Mouse (Mus musculus) kidney, adult 8-10 months (tissue): ENCODE measurements around the gene Ung.
A peak's percentile ranks its signal among the peaks of the same experiment; 100 is the strongest.

Experiments
- DNase-seq, 2 experiments: peaks; one replicate each; pipeline ENCODE4 v3.0.0; 2022

The Ung gene

DNA sequence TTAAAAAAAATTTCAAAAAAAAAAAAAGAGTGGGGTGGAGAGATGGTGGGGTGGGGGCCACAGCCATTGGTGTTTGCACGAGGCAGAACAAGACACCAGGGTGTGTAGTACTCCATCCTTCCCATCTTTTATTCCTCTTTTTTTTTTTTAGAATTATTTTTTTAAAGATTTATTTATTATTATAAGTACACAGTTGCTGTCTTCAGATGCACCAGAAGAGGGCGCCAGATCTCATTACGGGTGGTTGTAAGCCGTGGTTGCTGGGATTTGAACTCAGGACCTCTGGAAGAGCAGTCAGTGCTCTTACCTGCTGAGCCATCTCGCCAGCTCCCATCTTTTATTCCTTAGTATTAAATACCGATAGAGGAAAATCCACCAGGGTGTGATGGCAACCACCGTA is 43.3 kb downstream of the Ung start:
- no peak for DNase-seq

DNA sequence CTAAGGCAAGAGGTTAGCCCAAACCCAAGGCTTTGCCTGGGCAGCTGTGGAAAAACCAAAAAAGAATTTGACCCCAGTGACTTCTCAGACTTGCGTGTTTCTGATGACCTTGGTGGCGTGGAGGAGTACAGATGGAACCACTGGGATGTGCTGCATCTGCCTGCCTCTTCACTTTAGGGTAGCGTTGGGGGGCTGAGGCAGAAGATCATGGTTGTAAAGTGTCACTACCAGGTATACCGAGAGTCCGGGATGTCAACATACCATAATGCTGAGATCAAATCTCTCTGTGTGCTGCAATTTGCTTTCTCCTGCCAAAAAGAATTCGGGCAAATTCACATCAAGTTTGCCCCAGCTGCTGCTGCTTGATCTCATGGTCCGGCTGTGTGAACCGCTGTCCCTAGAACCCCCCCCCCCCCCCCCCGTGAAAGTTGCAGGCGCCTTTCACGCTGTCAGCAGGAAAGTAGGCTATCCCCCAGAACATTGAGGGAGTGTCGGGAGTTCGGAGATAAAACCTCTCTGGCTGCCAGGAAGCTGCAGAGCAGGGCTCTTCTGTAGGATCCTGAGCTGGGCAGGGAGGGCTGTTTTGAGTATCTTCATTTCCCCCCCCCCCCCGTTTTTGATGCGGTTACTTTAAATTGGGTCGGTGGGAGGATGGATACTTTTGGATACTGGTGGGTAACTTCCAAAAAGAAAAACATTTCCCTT is 43.8 kb downstream of the Ung start:
- DNase-seq = no peak

DNA sequence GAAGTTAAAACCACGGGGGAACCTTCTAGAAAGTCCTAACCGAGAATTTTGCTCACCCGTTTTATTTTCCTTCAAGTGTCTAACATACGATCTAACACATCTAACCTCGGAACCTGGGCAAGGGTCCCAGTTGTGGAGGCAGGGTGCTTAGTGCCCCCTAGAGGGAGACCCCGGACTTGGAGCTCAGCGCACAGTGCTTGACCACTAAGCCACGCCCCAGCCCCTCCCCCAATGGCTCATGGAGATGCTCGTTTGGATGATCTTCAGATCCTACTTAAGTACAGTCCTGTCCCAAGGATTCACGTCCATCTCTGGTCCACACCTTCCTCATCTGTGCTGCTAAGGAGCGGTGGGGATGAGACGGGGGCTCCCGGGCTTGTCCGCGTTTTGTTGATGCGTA is 44.5 kb downstream of the Ung start:
- peak; percentile 33 to 40 for DNase-seq

DNA sequence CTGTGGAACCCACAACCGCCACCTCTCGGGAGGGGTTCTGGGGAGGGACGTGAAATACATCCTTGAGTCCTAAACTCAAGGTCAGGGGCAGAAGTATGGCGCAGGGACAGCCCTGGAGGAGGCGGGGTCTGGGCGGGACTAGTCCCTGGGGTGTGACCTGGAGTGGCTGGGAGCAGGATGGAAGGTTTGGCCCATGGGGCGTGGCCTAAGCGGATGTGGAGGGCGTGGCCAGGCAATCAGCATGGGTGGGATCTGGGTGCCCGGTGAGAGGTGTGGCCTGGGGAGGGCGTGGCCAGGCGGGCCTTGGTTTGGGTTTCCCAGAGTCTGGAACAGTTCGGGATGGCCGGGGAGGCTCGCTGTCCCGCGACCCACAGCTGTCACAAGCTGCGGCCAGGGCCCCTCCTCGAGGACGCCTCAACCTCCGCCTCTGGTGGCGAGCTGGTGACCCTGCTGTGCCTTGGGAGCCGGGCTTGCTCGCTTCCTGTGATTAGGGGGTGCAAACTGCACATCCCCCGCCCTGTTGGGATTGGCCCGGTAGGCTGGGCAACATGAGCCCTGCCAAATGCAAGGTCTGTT is 45.5 kb downstream of the Ung start:
- peak; percentile 96 to 97 for DNase-seq

DNA sequence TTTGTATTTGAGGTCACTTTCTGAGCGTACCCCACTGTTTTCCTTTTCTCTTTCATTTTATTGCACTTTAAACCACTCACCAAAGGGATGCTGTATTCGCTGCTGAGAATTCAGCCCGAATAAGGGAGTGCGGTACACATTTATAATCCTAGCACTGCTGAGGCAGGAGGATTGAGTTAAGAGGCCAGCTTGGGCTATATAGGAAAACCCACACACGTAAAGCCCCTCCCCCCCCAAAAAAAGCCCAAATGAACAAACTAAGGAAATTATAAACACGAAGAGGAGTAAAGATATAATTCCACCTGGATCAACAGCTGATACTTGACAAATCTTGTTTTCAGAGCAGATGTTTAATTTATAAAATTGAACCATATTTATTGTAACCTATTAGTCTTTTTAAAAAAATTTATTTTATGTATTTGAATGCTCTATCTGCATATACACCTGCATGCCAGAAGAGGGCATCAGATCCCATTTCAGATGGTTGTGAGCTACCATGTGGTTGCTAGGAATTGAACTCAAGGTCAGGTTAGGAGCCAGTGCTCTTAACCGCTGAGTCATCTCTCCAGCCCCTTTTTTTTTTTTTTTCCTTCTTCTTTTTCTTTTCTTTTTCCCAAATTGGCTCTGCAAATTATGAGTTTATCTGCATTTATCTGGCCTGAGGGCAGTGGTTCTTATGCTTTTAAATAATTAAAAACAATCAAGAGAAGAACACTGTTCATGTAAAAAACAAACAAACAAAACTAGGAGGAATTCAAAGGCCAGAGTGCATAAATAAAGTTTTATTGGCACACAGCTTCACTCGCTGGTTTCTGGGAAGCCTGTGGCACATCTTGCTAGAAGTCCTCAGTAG is 46.6 kb downstream of the Ung start:
- DNase-seq = no peak

DNA sequence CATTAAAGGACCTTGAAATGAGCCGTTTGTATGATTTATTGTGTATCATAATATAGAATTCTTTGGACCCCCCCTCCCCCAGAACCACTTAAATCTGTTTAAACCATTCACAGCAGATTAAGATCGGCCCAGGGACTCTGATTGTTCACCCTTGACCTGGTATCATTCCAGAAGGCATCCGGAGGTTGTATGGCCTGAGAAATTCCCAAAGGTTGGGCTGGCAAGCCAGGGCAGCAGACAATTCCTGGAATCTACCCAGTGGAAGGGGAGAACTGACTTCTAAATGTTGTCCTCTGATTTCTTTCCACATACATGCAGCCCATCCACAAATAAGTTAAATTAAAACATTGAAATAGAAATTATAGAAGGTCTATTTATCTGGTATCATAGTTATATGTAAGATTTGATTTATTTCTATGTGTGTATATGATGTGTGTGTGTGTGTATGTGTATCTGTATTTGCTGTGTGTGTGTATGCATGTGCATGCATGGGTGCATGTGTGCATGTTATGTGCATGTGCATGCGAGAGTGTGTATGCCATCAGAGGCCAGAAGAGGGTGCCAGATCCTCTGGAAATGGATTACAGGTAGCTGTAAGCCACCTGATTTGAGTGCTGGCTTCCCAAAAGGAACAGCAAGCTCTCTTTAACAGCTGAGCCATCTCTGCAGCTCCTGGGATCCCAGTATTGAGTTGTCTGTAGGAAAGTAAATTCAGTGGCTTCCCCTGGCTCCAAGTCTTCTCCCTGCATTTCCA is 48.0 kb downstream of the Ung start:
- DNase-seq = no peak

DNA sequence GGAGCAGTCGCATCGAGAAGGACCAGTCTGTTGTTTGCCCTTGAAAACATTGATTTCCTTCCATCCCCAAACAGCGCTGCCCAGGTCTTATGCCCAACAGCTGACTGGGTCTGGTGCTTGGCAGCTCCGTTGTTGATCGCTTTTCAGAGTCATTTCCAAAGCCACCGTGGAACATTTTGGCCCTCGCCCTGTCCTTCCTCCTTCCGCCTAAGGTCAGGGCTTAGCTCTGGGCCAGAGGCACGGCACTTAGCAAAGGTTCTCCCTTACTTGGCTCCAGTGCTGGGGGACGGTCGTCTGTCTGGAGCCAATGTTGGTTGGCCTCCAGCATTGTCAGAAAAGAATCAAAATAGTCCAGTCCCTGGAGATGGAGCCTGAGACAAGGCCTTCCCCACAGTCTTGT is 49.4 kb downstream of the Ung start:
- peak; percentile 49 to 57 for DNase-seq

DNA sequence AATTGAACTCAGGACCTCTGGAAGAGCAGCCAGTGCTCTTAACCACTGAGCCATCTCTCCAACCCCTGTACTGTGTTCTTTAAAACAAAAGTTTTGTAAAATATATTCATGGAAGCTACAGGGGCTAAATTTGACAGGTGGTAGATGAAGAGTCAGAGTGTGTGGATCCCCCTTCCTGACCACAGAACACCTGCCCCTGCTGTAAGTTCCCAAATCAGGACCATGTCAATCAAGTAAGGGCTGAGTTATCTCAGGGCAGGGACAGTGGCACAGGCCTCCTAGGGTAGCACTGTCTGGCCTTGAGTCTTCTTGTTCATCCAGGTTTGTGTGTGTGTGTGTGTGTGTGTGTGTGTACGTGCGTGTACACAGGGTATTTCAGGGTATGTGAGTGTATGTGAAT is 53.3 kb downstream of the Ung start:
- DNase-seq = no peak

DNA sequence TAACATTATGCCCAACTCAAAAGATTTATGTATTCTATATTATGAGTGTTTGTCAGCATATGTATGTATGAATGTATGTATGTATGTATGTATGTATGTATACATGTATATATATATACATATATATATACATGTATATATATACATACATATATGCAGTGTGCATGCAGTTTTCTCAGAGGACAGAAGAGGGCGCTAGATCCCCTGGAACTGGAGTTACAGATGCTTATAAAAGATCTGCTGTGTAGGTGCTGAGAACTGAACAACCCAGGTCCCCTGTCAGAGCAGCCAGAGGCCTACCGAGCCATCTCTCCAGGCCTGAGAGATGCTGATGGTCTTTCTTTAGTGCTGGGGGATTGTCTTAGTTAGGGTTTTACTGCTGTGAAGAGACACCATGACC is 56.9 kb downstream of the Ung start:
- DNase-seq = no peak
